7 mouse cellular contexts compared by ENCODE assay signal in genomic region chr15:103358278-103359121, GRCm38 (mm10). TPM values are rescaled to one million over a fixed set of nuclear protein-coding genes. Genes with fewer than 3 reads are reported as not detected.
DNase-seq lines count a peak whose midpoint lies in the region; ATAC-seq and TF ChIP-seq lines count a peak whose summit lies in the region.

No protein-coding gene starts in this region.

- ATAC-seq in lung, postnatal 0 days: peak; percentile 49
- peak; percentile 54 for ATAC-seq in intestine, embryonic 15.5 days
- 0 out of 2 replicates have a peak, but pooled peaks have one; percentile 21 for ATAC-seq in stomach, embryonic 15.5 days (ENCODE audit: insufficient read depth, low FRiP score, low read depth)

- no peak overlapping the region for H3K9ac ChIP-seq in lung, postnatal 0 days (replicated peaks; ENCODE audit: low read depth)
- no peak overlapping the region for H3K9ac ChIP-seq in intestine, embryonic 15.5 days
- H3K9ac ChIP-seq in stomach, embryonic 15.5 days: no peak overlapping the region

- peak overlapping the region; percentile 2; the same call in 1 of the 2 replicates for H3K27ac ChIP-seq in lung, postnatal 0 days (ENCODE audit: low read length)
- H3K27ac ChIP-seq in brown adipose tissue, adult 24 weeks (replicated peaks; ENCODE audit: low read depth, low read length): peak overlapping the region; percentile 31
- H3K27ac ChIP-seq in intestine, embryonic 15.5 days: no peak overlapping the region
- 0 out of 2 replicates have a peak overlapping the region, but pooled peaks have one; percentile 11 for H3K27ac ChIP-seq in stomach, embryonic 15.5 days

- TF ChIP-seq POLR2A in lung, adult 2 months (IDR thresholded peaks at IDR 0.05; ENCODE audit: borderline replicate concordance, extremely low read depth, low read depth, low read length): no peak

- H3K27me3 ChIP-seq in lung, postnatal 0 days (replicated peaks; ENCODE audit: insufficient read depth, low read length): no peaks in the 10 kb centered on the region
- H3K27me3 ChIP-seq in intestine, embryonic 15.5 days (replicated peaks): no peaks in the 10 kb centered on the region
- H3K27me3 ChIP-seq in stomach, embryonic 15.5 days (replicated peaks): no peaks in the 10 kb centered on the region

- TF ChIP-seq EP300 in lung, postnatal 0 days (IDR thresholded peaks at IDR 0.05): peak; percentile 30; the same call in 1 of the 2 replicates

- peak; percentile 9; the same call in 1 of the 2 replicates for TF ChIP-seq CTCF in lung, postnatal 0 days (IDR thresholded peaks at IDR 0.05)
- no peak for TF ChIP-seq CTCF in lung, adult 2 months (IDR thresholded peaks at IDR 0.05; ENCODE audit: insufficient read depth, low read length)

- 24% methylated on average over 4 of the region's 4 CpGs for WGBS in lung, postnatal 0 days
- 22% methylated on average over 4 of the region's 4 CpGs for WGBS in lung, adult 2 months
- 53% methylated on average over 4 of the region's 4 CpGs for WGBS in intestine, embryonic 15.5 days
- 49% methylated on average over 4 of the region's 4 CpGs for WGBS in stomach, embryonic 15.5 days

- no peak overlapping the region for H3K4me2 ChIP-seq in lung, postnatal 0 days (replicated peaks; ENCODE audit: low read depth, low read length)
- H3K4me2 ChIP-seq in intestine, embryonic 15.5 days (replicated peaks): no peak overlapping the region
- no peak overlapping the region for H3K4me2 ChIP-seq in stomach, embryonic 15.5 days

- H3K4me3 ChIP-seq in lung, postnatal 0 days (ENCODE audit: low read depth, low read length): no peak overlapping the region
- H3K4me3 ChIP-seq in lung, adult 2 months (replicated peaks; ENCODE audit: extremely low read depth, low read depth, low read length): no peak overlapping the region
- H3K4me3 ChIP-seq in brown adipose tissue, adult 24 weeks (ENCODE audit: insufficient read depth, low read depth, low read length): no peak overlapping the region
- no peak overlapping the region for H3K4me3 ChIP-seq in intestine, embryonic 15.5 days (replicated peaks)
- no peak overlapping the region for H3K4me3 ChIP-seq in stomach, embryonic 15.5 days (replicated peaks)

- peaks cover 8% of the 10 kb centered on the region; the same call in 1 of the 2 replicates for H3K36me3 ChIP-seq in lung, postnatal 0 days (ENCODE audit: insufficient read depth, low read length)
- peaks cover 13% of the 10 kb centered on the region; the same call in 1 of the 2 replicates for H3K36me3 ChIP-seq in intestine, embryonic 15.5 days
- H3K36me3 ChIP-seq in stomach, embryonic 15.5 days: peaks cover 29% of the 10 kb centered on the region

- peak; percentile 28 for DNase-seq in lung, postnatal 0 days (ENCODE audit: low spot score)
- no peak for DNase-seq in lung, adult 2 months
- no peak for DNase-seq in ovary, postnatal 36 days (ENCODE audit: low spot score)
- DNase-seq in cerebellum, adult 9-10 months: no peak

- H3K9me3 ChIP-seq in lung, postnatal 0 days (ENCODE audit: low read length): no peaks in the 10 kb centered on the region
- no peaks in the 10 kb centered on the region for H3K9me3 ChIP-seq in intestine, embryonic 15.5 days
- H3K9me3 ChIP-seq in stomach, embryonic 15.5 days: no peaks in the 10 kb centered on the region

- peaks cover 3% of the 10 kb centered on the region; the same call in 1 of the 2 replicates for H3K4me1 ChIP-seq in lung, postnatal 0 days (ENCODE audit: insufficient read depth, low read depth, low read length)
- peaks cover 13% of the 10 kb centered on the region; the same call in 1 of the 2 replicates for H3K4me1 ChIP-seq in lung, adult 2 months (ENCODE audit: control insufficient read depth, insufficient read depth, low read length)
- peaks cover 23% of the 10 kb centered on the region for H3K4me1 ChIP-seq in brown adipose tissue, adult 24 weeks (ENCODE audit: control insufficient read depth, insufficient read depth, insufficient read length, low read length)
- H3K4me1 ChIP-seq in intestine, embryonic 15.5 days (replicated peaks): peaks cover 19% of the 10 kb centered on the region; the same call in 1 of the 2 replicates
- peaks cover 4% of the 10 kb centered on the region; the same call in 1 of the 2 replicates for H3K4me1 ChIP-seq in stomach, embryonic 15.5 days

RNA-seq across cellular contexts. Expression of gene Itga5, which starts 8.1 kb away (rescaled TPM):
- 30.0 and 31.2 TPM in 2 replicates for polyA plus RNA-seq in lung, postnatal 0 days (2015; fragmentation: Nextera tagmentation; extraction: Ambion mirVana)
- 34.3 and 35.9 TPM in 2 replicates for polyA plus RNA-seq in lung, adult 2 months (2012; rRNA removed)
- 2.7 and 5.3 TPM in 2 replicates for polyA plus RNA-seq in brown adipose tissue, adult 24 weeks (2012; ENCODE audit: insufficient read depth, insufficient read length, missing spikeins)
- polyA plus RNA-seq in intestine, embryonic 15.5 days (2015; fragmentation: Nextera tagmentation; extraction: Ambion mirVana): 44.8 and 45.5 TPM in 2 replicates
- 48.3 and 53.4 TPM in 2 replicates for polyA plus RNA-seq in stomach, embryonic 15.5 days (2015; fragmentation: Nextera tagmentation; extraction: Ambion mirVana)

RNA-seq across cellular contexts. Expression of gene Zfp385a, which starts 18.6 kb away (rescaled TPM):
- 5.0 and 6.5 TPM in 2 replicates for polyA plus RNA-seq in lung, postnatal 0 days (2015; fragmentation: Nextera tagmentation; extraction: Ambion mirVana)
- polyA plus RNA-seq in lung, adult 2 months (2012; rRNA removed): 9.9 and 11.7 TPM in 2 replicates
- 12.2 and 17.4 TPM in 2 replicates for polyA plus RNA-seq in brown adipose tissue, adult 24 weeks (2012; ENCODE audit: insufficient read depth, insufficient read length, missing spikeins)
- polyA plus RNA-seq in intestine, embryonic 15.5 days (2015; fragmentation: Nextera tagmentation; extraction: Ambion mirVana): 5.6 TPM in 2 replicates
- 8.2 and 9.3 TPM in 2 replicates for polyA plus RNA-seq in stomach, embryonic 15.5 days (2015; fragmentation: Nextera tagmentation; extraction: Ambion mirVana)

RNA-seq across cellular contexts. Expression of gene Gpr84, which starts 48.1 kb away (rescaled TPM):
- 0.67 and 2.2 TPM in 2 replicates for polyA plus RNA-seq in lung, postnatal 0 days (2015; fragmentation: Nextera tagmentation; extraction: Ambion mirVana)
- 0.08 and 0.22 TPM in 2 replicates for polyA plus RNA-seq in lung, adult 2 months (2012; rRNA removed)
- polyA plus RNA-seq in brown adipose tissue, adult 24 weeks (2012; ENCODE audit: insufficient read depth, insufficient read length, missing spikeins): not detected in 2 replicates
- 0.20 and 0.29 TPM in 2 replicates for polyA plus RNA-seq in intestine, embryonic 15.5 days (2015; fragmentation: Nextera tagmentation; extraction: Ambion mirVana)
- 0.46 and 0.53 TPM in 2 replicates for polyA plus RNA-seq in stomach, embryonic 15.5 days (2015; fragmentation: Nextera tagmentation; extraction: Ambion mirVana)
